Mouse (Mus musculus) liver, postnatal 0 days (tissue): ENCODE measurements at regions not wholly inside any gene's neighbourhood (a gene's known extent, or its start where the extent isn't known, plus 50 kb on each side); places are given as distances from the start of the nearest gene placed in this dataset.

Experiments used
- CTCF ChIP-seq: sonication (generic); IDR thresholded peaks from 2 replicates; pipeline ENCODE4 v1.5.1; 2016; ENCODE audit warnings: antibody characterized with exemption, low read depth
- EP300 ChIP-seq: IDR thresholded peaks from 2 replicates; pipeline ENCODE4 v1.6.1; 2016; ENCODE audit warnings: antibody characterized with exemption, low read depth, mild to moderate bottlenecking

- no peak for TF ChIP-seq CTCF
- no peak for TF ChIP-seq EP300
Measured at GRCm38 (mm10) chr11:24340677-24341076, 262.8 kb downstream of the Bcl11a start.
